Comparison of ENCODE assay signal across 13 mouse cellular contexts in genomic region chr7:129425554-129425953, GRCm38 (mm10).
DNase-seq lines count a peak whose midpoint lies in the region; ATAC-seq lines count a peak whose summit lies in the region.
"Had no signal": no experiment of that assay in that cellular context is flagged by ENCODE, and none has a peak within 500 bp of the region (broad histone marks: within the 10 kb centered on the region; RNA-seq: fewer than 3 reads in every experiment).

No protein-coding gene starts in this region.

- no peak overlapping the region for H3K27ac ChIP-seq in liver, embryonic 12.5 days
- H3K27ac ChIP-seq: forebrain, embryonic 13.5 days; heart, embryonic 15.5 days had no signal

- no peak for ATAC-seq in liver, embryonic 12.5 days
- no peak for ATAC-seq in erythroblast, adult 5-6 weeks (replicated peaks; ENCODE audit: low FRiP score, poor library complexity, severe bottlenecking)
- ATAC-seq: forebrain, embryonic 13.5 days; liver, postnatal 0 days; Patski had no signal

- H3K9me3 ChIP-seq in liver, embryonic 12.5 days (replicated peaks): no peaks in the 10 kb centered on the region
- H3K9me3 ChIP-seq: forebrain, embryonic 13.5 days; heart, embryonic 15.5 days had no signal

- no peaks in the 10 kb centered on the region for H3K36me3 ChIP-seq in liver, embryonic 12.5 days
- H3K36me3 ChIP-seq: heart, embryonic 15.5 days had no signal

- DNase-seq in liver: peak; percentile 14
- DNase-seq in ZHBTc4 (ENCODE audit: low read depth, low spot score): peak; percentile 69
- DNase-seq in adrenal gland, postnatal 4 days (ENCODE audit: low spot score in 2 of 2): peak; percentile 5 to 6
- peak; percentile 49 for DNase-seq in mesoderm, embryonic 11.5 days (ENCODE audit: low read depth, low spot score)
- DNase-seq in cerebellum, postnatal 25 days: no peak
- DNase-seq: cerebellum, adult 2 months; layer of hippocampus, adult 9-11 months; liver, postnatal 0 days had no signal

- no peak overlapping the region for H3K4me3 ChIP-seq in liver, embryonic 12.5 days
- H3K4me3 ChIP-seq: forebrain, embryonic 13.5 days; heart, embryonic 15.5 days had no signal

- no peaks in the 10 kb centered on the region for H3K27me3 ChIP-seq in liver, embryonic 12.5 days (replicated peaks)
- H3K27me3 ChIP-seq: forebrain, embryonic 13.5 days; heart, embryonic 15.5 days; Patski had no signal

- 13% methylated on average over 2 of the region's 2 CpGs for WGBS in liver, embryonic 12.5 days (ENCODE audit: insufficient replicate concordance)

- H3K4me1 ChIP-seq in liver, embryonic 12.5 days: no peaks in the 10 kb centered on the region
- H3K4me1 ChIP-seq: forebrain, embryonic 13.5 days; heart, embryonic 15.5 days had no signal

- no peak overlapping the region for H3K4me2 ChIP-seq in liver, embryonic 12.5 days
- H3K4me2 ChIP-seq: forebrain, embryonic 13.5 days; heart, embryonic 15.5 days had no signal

- H3K9ac ChIP-seq in liver, embryonic 12.5 days: no peak overlapping the region
- H3K9ac ChIP-seq: forebrain, embryonic 13.5 days; heart, embryonic 15.5 days; liver, postnatal 0 days had no signal

Comparison
In these comparisons a context has a peak if more than half of its experiments do, and no peak if none do; other contexts are left out.
1. DNase-seq: peak in liver (single experiment), ZHBTc4 (single experiment), adrenal gland, postnatal 4 days (2 of 2) and mesoderm, embryonic 11.5 days (single experiment); none in cerebellum, postnatal 25 days (0 of 2).